Mouse (Mus musculus): ENCODE results near the gene Mcidas. TPM values are rescaled to one million over a fixed set of nuclear protein-coding genes. Genes with fewer than 3 reads are reported as not detected.

Gene Mcidas
- polyA plus RNA-seq, 2 experiments, result not detected

DNA sequence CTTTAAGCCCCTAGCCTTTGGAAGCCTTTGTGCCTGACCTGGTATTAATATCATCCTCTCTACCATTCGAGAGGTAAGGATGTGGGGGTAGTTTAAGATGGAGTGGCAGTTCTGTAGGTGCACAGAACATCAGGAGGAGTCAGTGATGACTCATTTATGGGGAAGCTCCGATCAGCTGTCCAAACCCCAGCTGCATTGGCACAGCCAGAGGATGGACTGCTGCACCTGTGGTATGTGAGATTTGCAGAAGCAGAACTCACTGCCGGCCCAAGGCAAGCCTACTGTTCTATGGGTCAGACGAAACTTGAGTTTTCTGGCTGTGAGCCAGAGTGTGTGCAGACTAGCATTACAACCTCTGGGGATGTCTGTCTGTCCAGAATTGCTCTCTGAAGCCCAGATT, 2.8 kb downstream of the Mcidas start:
- no peaks in the 10 kb centered on the region for H3K9me3 ChIP-seq (ENCODE audit: control insufficient read depth, low read length)
- no peak overlapping the region for H3K27ac ChIP-seq (replicated peaks; ENCODE audit: low read depth, low read length)
- peaks cover 15% of the 10 kb centered on the region for H3K4me1 ChIP-seq (ENCODE audit: control insufficient read depth, insufficient read depth, low read length)
- ATAC-seq (ENCODE audit: low FRiP score, low read depth) (no peak), DNase-seq (ENCODE audit: low spot score) (no peak)
- no peaks in the 10 kb centered on the region for H3K36me3 ChIP-seq (ENCODE audit: control insufficient read depth, insufficient read depth, low read length)
- H3K4me3 ChIP-seq (replicated peaks; ENCODE audit: low read length), result no peak overlapping the region
- no peak overlapping the region for H3K4me2 ChIP-seq (replicated peaks; ENCODE audit: low read depth, low read length, severe bottlenecking)
- WGBS, result 48% methylated on average over 4 of the region's 4 CpGs
- H3K27me3 ChIP-seq (ENCODE audit: control insufficient read depth, insufficient read depth, low read length), result peaks cover 81% of the 10 kb centered on the region
- H3K9ac ChIP-seq (ENCODE audit: low read depth, low read length, severe bottlenecking), result no peak overlapping the region
- no peak for TF ChIP-seq POLR2A (IDR thresholded peaks at IDR 0.05; ENCODE audit: borderline replicate concordance, extremely low read depth, insufficient read depth, insufficient read length)

DNA sequence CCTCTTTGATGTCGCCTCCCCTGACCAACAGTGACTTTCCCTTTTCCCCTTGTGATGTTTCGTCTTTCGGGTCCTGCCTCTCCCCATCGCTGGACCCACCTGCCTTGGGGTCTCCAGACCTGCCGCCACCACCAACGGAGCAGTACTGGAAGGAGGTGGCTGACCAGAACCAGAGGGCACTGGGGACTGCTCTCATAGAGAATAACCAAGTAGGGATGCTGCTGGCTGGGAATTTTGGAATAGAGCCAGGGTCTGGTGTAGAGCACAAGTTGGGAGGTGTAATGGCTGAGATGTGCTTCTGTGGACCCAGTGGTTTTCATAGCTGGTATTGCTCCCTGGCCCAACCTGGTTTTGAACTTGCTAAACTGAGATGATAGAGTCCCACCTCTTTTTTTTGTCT, 3.7 kb downstream of the Mcidas start:
- H3K4me2 ChIP-seq (replicated peaks; ENCODE audit: low read depth, low read length, severe bottlenecking), result no peak overlapping the region
- no peak overlapping the region for H3K27ac ChIP-seq (replicated peaks; ENCODE audit: low read depth, low read length)
- 66% methylated on average over 6 of the region's 6 CpGs for WGBS
- peaks cover 75% of the 10 kb centered on the region for H3K27me3 ChIP-seq (ENCODE audit: control insufficient read depth, insufficient read depth, low read length)
- no peak for DNase-seq (ENCODE audit: low spot score)
- H3K9ac ChIP-seq (ENCODE audit: low read depth, low read length, severe bottlenecking), result no peak overlapping the region
- no peak for TF ChIP-seq POLR2A (IDR thresholded peaks at IDR 0.05; ENCODE audit: borderline replicate concordance, extremely low read depth, insufficient read depth, insufficient read length)
- H3K4me3 ChIP-seq (replicated peaks; ENCODE audit: low read length), result no peak overlapping the region
- H3K36me3 ChIP-seq (ENCODE audit: control insufficient read depth, insufficient read depth, low read length), result no peaks in the 10 kb centered on the region
- no peaks in the 10 kb centered on the region for H3K9me3 ChIP-seq (ENCODE audit: control insufficient read depth, low read length)
- ATAC-seq (ENCODE audit: low FRiP score, low read depth), result no peak
- peaks cover 15% of the 10 kb centered on the region for H3K4me1 ChIP-seq (ENCODE audit: control insufficient read depth, insufficient read depth, low read length)

DNA sequence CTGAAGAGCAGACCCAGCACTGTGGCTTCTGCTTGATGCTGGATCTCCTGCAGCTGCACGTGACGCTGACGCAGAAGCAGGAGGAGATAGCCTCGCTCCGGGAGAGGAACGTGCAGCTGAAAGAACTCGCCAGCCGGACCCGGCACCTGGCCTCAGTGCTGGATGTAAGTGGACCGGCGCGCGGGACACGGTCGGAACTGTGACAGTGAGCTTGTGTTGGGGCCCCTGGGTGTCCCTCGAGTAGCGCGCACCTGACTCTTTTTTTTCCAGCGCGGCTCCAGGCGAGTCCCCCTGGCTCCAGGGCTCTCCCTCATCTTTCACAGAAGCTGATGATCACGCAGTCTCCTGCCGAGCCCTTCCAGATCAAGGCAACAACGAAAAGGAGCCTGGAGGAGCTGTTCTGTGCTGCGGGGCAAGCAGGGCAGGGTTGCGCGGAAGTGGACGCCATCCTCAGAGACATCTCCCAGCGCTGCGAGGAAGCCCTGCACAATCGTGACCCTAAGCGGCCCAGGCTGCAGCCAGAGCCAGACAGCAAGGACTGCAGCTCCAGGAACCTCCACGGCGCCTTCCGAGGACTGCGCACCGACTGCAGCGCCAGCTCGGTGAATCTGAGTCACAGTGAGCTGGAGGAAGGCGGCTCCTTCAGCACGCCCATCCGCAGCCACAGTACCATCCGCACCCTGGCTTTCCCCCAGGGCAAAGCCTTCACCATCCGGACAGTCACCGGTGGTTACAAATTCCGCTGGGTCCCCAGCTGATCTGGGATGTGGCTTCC, 5.0 kb downstream of the Mcidas start:
- no peaks in the 10 kb centered on the region for H3K9me3 ChIP-seq (ENCODE audit: control insufficient read depth, low read length)
- peaks cover 65% of the 10 kb centered on the region for H3K27me3 ChIP-seq (ENCODE audit: control insufficient read depth, insufficient read depth, low read length)
- no peak overlapping the region for H3K27ac ChIP-seq (replicated peaks; ENCODE audit: low read depth, low read length)
- peaks cover 14% of the 10 kb centered on the region for H3K4me1 ChIP-seq (ENCODE audit: control insufficient read depth, insufficient read depth, low read length)
- DNase-seq (ENCODE audit: low spot score) (no peak), ATAC-seq (ENCODE audit: low FRiP score, low read depth) (peak; percentile 38; the same call in 1 of the 2 replicates)
- H3K4me2 ChIP-seq (replicated peaks; ENCODE audit: low read depth, low read length, severe bottlenecking), result peak overlapping the region; percentile 73
- H3K4me3 ChIP-seq (replicated peaks; ENCODE audit: low read length), result peak overlapping the region; percentile 38
- TF ChIP-seq POLR2A (IDR thresholded peaks at IDR 0.05; ENCODE audit: borderline replicate concordance, extremely low read depth, insufficient read depth, insufficient read length), result no peak
- under 1% methylated on average over 43 of the region's 46 CpGs for WGBS
- H3K9ac ChIP-seq (ENCODE audit: low read depth, low read length, severe bottlenecking), result peak overlapping the region; percentile 38
- no peaks in the 10 kb centered on the region for H3K36me3 ChIP-seq (ENCODE audit: control insufficient read depth, insufficient read depth, low read length)

DNA sequence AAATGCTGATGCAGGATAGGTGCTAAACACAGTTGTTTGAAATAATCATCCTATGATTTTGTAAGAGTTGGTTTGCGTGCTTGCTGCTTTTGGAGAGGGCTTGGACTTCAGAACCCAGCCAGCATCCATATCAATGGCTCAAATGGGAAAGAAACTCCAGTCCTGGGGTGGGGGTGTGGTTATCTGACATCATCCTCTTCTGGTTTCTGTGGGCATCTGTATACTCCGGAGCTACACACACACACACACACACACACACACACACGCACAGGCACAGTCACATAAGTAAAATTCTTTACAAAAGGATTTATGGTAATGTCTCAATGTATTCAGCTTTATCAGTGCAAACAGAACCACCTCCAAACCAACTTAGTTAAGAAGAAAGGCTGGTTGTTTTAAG, 6.4 kb downstream of the Mcidas start:
- H3K27ac ChIP-seq (replicated peaks; ENCODE audit: low read depth, low read length), result no peak overlapping the region
- ATAC-seq (ENCODE audit: low FRiP score, low read depth), result no peak
- no peak for DNase-seq (ENCODE audit: low spot score)
- no peak overlapping the region for H3K4me2 ChIP-seq (replicated peaks; ENCODE audit: low read depth, low read length, severe bottlenecking)
- H3K9me3 ChIP-seq (ENCODE audit: control insufficient read depth, low read length), result no peaks in the 10 kb centered on the region
- no peaks in the 10 kb centered on the region for H3K36me3 ChIP-seq (ENCODE audit: control insufficient read depth, insufficient read depth, low read length)
- WGBS, result 77% methylated on average over 3 of the region's 3 CpGs
- no peak overlapping the region for H3K4me3 ChIP-seq (replicated peaks; ENCODE audit: low read length)
- TF ChIP-seq POLR2A (IDR thresholded peaks at IDR 0.05; ENCODE audit: borderline replicate concordance, extremely low read depth, insufficient read depth, insufficient read length), result no peak
- H3K9ac ChIP-seq (ENCODE audit: low read depth, low read length, severe bottlenecking), result no peak overlapping the region
- 0 out of 2 replicates have a peak, but pooled peaks cover 8% of the 10 kb centered on the region for H3K4me1 ChIP-seq (ENCODE audit: control insufficient read depth, insufficient read depth, low read length)
- peaks cover 50% of the 10 kb centered on the region for H3K27me3 ChIP-seq (ENCODE audit: control insufficient read depth, insufficient read depth, low read length)

DNA sequence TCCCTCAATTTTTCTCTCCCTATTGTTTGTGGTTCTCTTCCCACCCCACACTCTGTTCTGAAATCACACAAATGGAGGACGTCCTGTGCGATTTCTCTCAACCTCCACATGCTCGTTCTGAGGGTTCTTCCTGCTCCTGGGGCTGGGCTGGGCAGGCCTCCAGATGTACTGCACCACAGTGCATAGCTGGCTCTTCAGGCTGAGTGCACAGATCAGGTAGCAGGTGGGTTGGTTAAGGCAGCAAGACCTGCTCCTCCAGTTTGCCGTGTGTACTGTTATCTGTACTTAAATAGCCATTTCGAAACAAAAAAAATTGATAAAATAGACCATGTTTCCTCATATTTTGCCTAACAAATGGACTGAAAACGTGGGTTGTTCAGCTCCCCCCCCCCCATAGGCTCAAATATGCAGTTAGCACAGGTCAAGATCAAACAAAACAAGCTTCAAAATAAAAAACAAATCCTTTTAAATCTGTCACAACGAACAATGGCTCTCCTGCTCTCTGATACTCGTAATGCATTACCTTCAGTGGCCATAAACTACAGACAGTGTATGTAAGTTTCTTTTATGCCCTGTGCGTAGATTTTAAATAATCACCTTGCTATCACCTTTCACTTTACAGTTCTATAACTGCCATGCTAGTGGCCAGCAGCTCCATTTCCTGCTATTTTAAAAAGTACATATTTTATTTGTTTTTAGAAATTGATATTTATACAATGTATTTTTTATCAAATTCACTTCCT, 7.1 kb downstream of the Mcidas start:
- TF ChIP-seq POLR2A (IDR thresholded peaks at IDR 0.05; ENCODE audit: borderline replicate concordance, extremely low read depth, insufficient read depth, insufficient read length), result no peak
- Histone ChIP-seq H3K4me3 (replicated peaks; ENCODE audit: low read length) (no peak overlapping the region), H3K9ac (ENCODE audit: low read depth, low read length, severe bottlenecking) (no peak overlapping the region), H3K27ac (replicated peaks; ENCODE audit: low read depth, low read length) (no peak overlapping the region), H3K4me1 (ENCODE audit: control insufficient read depth, insufficient read depth, low read length) (0 out of 2 replicates have a peak, but pooled peaks cover 8% of the 10 kb centered on the region), H3K9me3 (ENCODE audit: control insufficient read depth, low read length) (no peaks in the 10 kb centered on the region), H3K4me2 (replicated peaks; ENCODE audit: low read depth, low read length, severe bottlenecking) (no peak overlapping the region), H3K27me3 (ENCODE audit: control insufficient read depth, insufficient read depth, low read length) (peaks cover 43% of the 10 kb centered on the region), H3K36me3 (ENCODE audit: control insufficient read depth, insufficient read depth, low read length) (no peaks in the 10 kb centered on the region)
- WGBS, result 60% methylated on average over 9 of the region's 9 CpGs
- no peak for DNase-seq (ENCODE audit: low spot score)
- ATAC-seq (ENCODE audit: low FRiP score, low read depth), result no peak

Data from limb, embryonic 14.5 days (tissue).